Mouse (Mus musculus) central nervous system, embryonic 14 days (tissue): ENCODE data around the gene Zfp712. TPM values are rescaled to one million over a fixed set of nuclear protein-coding genes. Genes with fewer than 3 reads are reported as not detected.

Experiments
- polyA plus RNA-seq: library from polyadenylated mRNA; depleted of rRNA; stranded (reverse); fragments of >200 nt; gene quantifications from 2 replicates; pipeline ENCODE4 v1.2.3, GENCODE M21; 2012; rRNA removed

Gene Zfp712
- polyA plus RNA-seq = 3.0 and 3.1 TPM in 2 replicates

GRCm38 (mm10) chr13:67060786-67061358 is at the start of gene Zfp712:
TSS of gene Zfp712 (minus strand) at chr13:67061170.

GRCm38 (mm10) chr13:67108194-67108820 is 47.3 kb upstream of the Zfp712 start, which contains the start of gene Gm28557:
TSS of gene Gm28557 (minus strand) at chr13:67108604.

GRCm38 (mm10) chr13:67097876-67098275 is 36.9 kb upstream of the Zfp712 start, which contains the start of gene Zfp708:
TSS of gene Zfp708 (minus strand) at chr13:67097976.

Other genes with a start within 250 kb of the Zfp712 start
- 3.0 and 3.3 TPM in 2 replicates for gene Gm10767, start 156.3 kb downstream of the Zfp712 start, polyA plus RNA-seq
- gene Zfp708, start 36.8 kb upstream of the Zfp712 start, polyA plus RNA-seq = 5.6 and 6.2 TPM in 2 replicates
- gene Gm28557, start 47.4 kb upstream of the Zfp712 start, polyA plus RNA-seq = 2.7 TPM in 2 replicates
- gene Rslcan18, start 55.1 kb upstream of the Zfp712 start, polyA plus RNA-seq = 0.08 and 0.10 TPM in 2 replicates
- gene Zfp759, start 60.5 kb upstream of the Zfp712 start, polyA plus RNA-seq = 2.8 TPM in 2 replicates
- gene Rsl1, start 112.0 kb upstream of the Zfp712 start, polyA plus RNA-seq = 5.2 and 5.4 TPM in 2 replicates
- gene Zfp455, start 133.3 kb upstream of the Zfp712 start, polyA plus RNA-seq = 1.3 and 1.4 TPM in 2 replicates
- gene Zfp458, start 217.3 kb upstream of the Zfp712 start, polyA plus RNA-seq = 3.0 and 3.6 TPM in 2 replicates
- gene Zfp457, start 245.3 kb upstream of the Zfp712 start, polyA plus RNA-seq = 2.1 and 2.5 TPM in 2 replicates